28 mouse cellular contexts compared by ENCODE assay signal in genomic region chr8:35278946-35279345, GRCm38 (mm10).
"Had no signal": no experiment of that assay in that cellular context is flagged by ENCODE, and none has a peak within 500 bp of the region (broad histone marks: within the 10 kb centered on the region; RNA-seq: fewer than 3 reads in every experiment).

No protein-coding gene starts in this region.

- H3K4me1 ChIP-seq: embryonic facial prominence, embryonic 12.5 days; embryonic facial prominence, embryonic 15.5 days had no signal

- H3K9me3 ChIP-seq: embryonic facial prominence, embryonic 10.5 days; embryonic facial prominence, embryonic 12.5 days; embryonic facial prominence, embryonic 13.5 days; embryonic facial prominence, embryonic 15.5 days; forebrain, embryonic 10.5 days; forebrain, embryonic 12.5 days; forebrain, embryonic 13.5 days; forebrain, embryonic 15.5 days had no signal

- H3K27ac ChIP-seq: embryonic facial prominence, embryonic 10.5 days; embryonic facial prominence, embryonic 12.5 days; embryonic facial prominence, embryonic 13.5 days; embryonic facial prominence, embryonic 15.5 days; forebrain, embryonic 10.5 days; forebrain, embryonic 12.5 days; forebrain, embryonic 13.5 days; forebrain, embryonic 15.5 days; gastrocnemius, adult 2 months; heart, adult 2 months had no signal

- H3K4me2 ChIP-seq: embryonic facial prominence, embryonic 12.5 days; embryonic facial prominence, embryonic 13.5 days; embryonic facial prominence, embryonic 15.5 days; forebrain, embryonic 12.5 days; forebrain, embryonic 13.5 days; forebrain, embryonic 15.5 days had no signal

- DNase-seq: cerebellum, adult 2 months; cerebellum, adult 8-10 months; cerebellum, adult 9-10 months; cerebellum, adult 9-11 months; cerebellum, postnatal 10 days; cerebellum, postnatal 14 days; cerebellum, postnatal 25 days; embryo, embryonic 11 days; forebrain, postnatal 0 days; gastrocnemius, adult 2 months; gastrocnemius, postnatal 10 days; gastrocnemius, postnatal 14 days; gastrocnemius, postnatal 25 days; gastrocnemius, postnatal 36 days; heart, adult 11 months; heart, adult 18-20 months; heart, adult 2 months had no signal

- H3K36me3 ChIP-seq: embryonic facial prominence, embryonic 10.5 days; embryonic facial prominence, embryonic 12.5 days; embryonic facial prominence, embryonic 13.5 days; embryonic facial prominence, embryonic 15.5 days; forebrain, embryonic 10.5 days; forebrain, embryonic 12.5 days; forebrain, embryonic 15.5 days had no signal

- H3K9ac ChIP-seq: embryonic facial prominence, embryonic 12.5 days; embryonic facial prominence, embryonic 13.5 days; embryonic facial prominence, embryonic 15.5 days; forebrain, embryonic 12.5 days; forebrain, embryonic 13.5 days; forebrain, embryonic 15.5 days; forebrain, postnatal 0 days had no signal

- H3K27me3 ChIP-seq: embryonic facial prominence, embryonic 12.5 days; embryonic facial prominence, embryonic 13.5 days; embryonic facial prominence, embryonic 15.5 days; forebrain, embryonic 12.5 days; forebrain, embryonic 13.5 days; forebrain, embryonic 15.5 days had no signal

- H3K4me3 ChIP-seq: embryonic facial prominence, embryonic 10.5 days; embryonic facial prominence, embryonic 12.5 days; embryonic facial prominence, embryonic 13.5 days; embryonic facial prominence, embryonic 15.5 days; erythroblast, embryonic 14.5 days; forebrain, embryonic 10.5 days; forebrain, embryonic 12.5 days; forebrain, embryonic 13.5 days; forebrain, embryonic 15.5 days; gastrocnemius, adult 2 months; heart, adult 2 months had no signal

- ATAC-seq: forebrain, embryonic 13.5 days; forebrain, embryonic 14.5 days; forebrain, embryonic 15.5 days; forebrain, embryonic 16.5 days; forebrain, postnatal 0 days had no signal
